Mouse (Mus musculus): Measurements from ENCODE around the gene Fndc1. TPM values are rescaled to one million over a fixed set of nuclear protein-coding genes. Genes with fewer than 3 reads are reported as not detected.

The Fndc1 gene
- total RNA-seq, 4 experiments from 2014 or later = 8.3 to 11.7 (median 10.6) TPM

DNA sequence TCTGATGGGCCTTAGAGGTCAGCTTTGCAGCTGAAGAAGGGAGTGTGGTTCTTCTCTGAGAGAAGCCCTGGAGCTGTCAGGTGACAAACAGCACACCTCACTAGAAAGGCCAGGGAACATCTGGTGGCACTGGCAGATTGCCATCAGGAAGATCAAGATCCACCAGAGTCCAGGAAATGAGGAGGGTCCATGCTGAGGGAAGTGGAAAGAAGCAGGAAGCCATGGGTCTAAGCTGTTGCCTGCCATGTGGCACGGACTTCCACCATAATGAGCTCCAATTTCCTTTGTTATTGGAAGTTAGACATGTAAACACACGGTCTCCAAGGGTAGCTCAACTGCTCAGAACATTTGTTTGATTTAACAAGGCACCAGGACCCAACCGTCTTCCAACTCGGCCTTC lies 120.0 kb downstream of the Fndc1 start:
- DNase-seq (ENCODE audit: low spot score) = no peak

DNA sequence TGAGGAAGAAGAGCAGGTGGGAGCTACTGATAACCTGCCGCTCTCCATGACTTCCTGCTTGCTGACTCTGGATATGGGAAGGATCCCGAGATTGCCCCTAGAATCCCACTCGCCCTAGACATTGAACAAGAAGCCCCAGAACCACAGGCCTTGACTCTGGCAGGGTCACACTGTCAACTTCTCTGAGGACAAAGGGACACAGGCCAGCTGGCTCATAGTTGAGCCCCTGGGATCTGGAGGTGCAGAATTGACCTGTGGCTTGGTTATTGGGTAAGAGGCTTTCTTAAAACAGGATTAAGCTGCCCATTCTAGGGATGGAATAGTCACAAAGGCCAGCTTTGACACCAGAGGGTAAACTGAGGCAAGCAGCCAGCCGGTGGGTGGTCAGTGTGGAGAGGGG lies 136.8 kb downstream of the Fndc1 start:
- no peak for DNase-seq (ENCODE audit: low spot score)

Small RNA genes lying within 50 kb of the gene (microRNA-seq; reads per million reads assigned to microRNA genes)
- not detected for gene Gm25872

Other genes starting within 250 kb of the Fndc1 start
- 1 to 10 TPM; 2.1 to 3.2 (median 2.5) TPM for gene Tagap, start 98.7 kb upstream of the Fndc1 start, total RNA-seq (2022)
- gene Rsph3a, start 118.3 kb upstream of the Fndc1 start, total RNA-seq (2022) = 10 to 100 TPM; 26.7 to 39.6 (median 33.8) TPM